Mouse (Mus musculus): ENCODE data around the gene Pnmt. TPM values are rescaled to one million over a fixed set of nuclear protein-coding genes. Genes with fewer than 3 reads are reported as not detected.

Gene Pnmt
- polyA plus RNA-seq, 1 experiment from 2014 or later = 0.37 TPM

GRCm38 (mm10) chr11:98367171-98367862 lies 18.9 kb upstream of the Pnmt start:
- Histone ChIP-seq H3K27me3 (ENCODE audit: control insufficient read depth, insufficient read depth, low read length) (no peaks in the 10 kb centered on the region), H3K27ac (ENCODE audit: low read length) (peak overlapping the region; percentile 82), H3K4me1 (ENCODE audit: control insufficient read depth, insufficient read depth, low read length) (peaks cover 42% of the 10 kb centered on the region), H3K9ac (ENCODE audit: low read length) (peak overlapping the region; percentile 42; the same call in 1 of the 2 replicates), H3K36me3 (ENCODE audit: control insufficient read depth, insufficient read depth) (no peaks in the 10 kb centered on the region), H3K4me2 (ENCODE audit: low read depth, low read length) (peak overlapping the region; percentile 34), H3K4me3 (ENCODE audit: low read length) (no peak overlapping the region), H3K9me3 (replicated peaks; ENCODE audit: control insufficient read depth, low read length) (no peaks in the 10 kb centered on the region)
- 46% methylated on average over 10 of the region's 10 CpGs for WGBS
- ATAC-seq (replicated peaks; ENCODE audit: extremely low read depth, insufficient read depth, low FRiP score) = peak; percentile 18; the same call in 1 of the 2 replicates

- H3K9ac ChIP-seq (ENCODE audit: low read length) = peak overlapping the region; percentile 42; the same call in 1 of the 2 replicates
Measured at GRCm38 (mm10) chr11:98367863-98368186, 18.4 kb upstream of the Pnmt start.

GRCm38 (mm10) chr11:98369337-98369736 lies 16.9 kb upstream of the Pnmt start:
- H3K4me3 ChIP-seq (ENCODE audit: low read length) = no peak overlapping the region
- no peaks in the 10 kb centered on the region for H3K9me3 ChIP-seq (replicated peaks; ENCODE audit: control insufficient read depth, low read length)
- no peak overlapping the region for H3K27ac ChIP-seq (ENCODE audit: low read length)
- 68% methylated on average over 6 of the region's 6 CpGs for WGBS
- no peaks in the 10 kb centered on the region for H3K27me3 ChIP-seq (ENCODE audit: control insufficient read depth, insufficient read depth, low read length)
- no peak for ATAC-seq (replicated peaks; ENCODE audit: extremely low read depth, insufficient read depth, low FRiP score)
- peaks cover 55% of the 10 kb centered on the region for H3K4me1 ChIP-seq (ENCODE audit: control insufficient read depth, insufficient read depth, low read length)
- no peak overlapping the region for H3K9ac ChIP-seq (ENCODE audit: low read length)
- H3K4me2 ChIP-seq (ENCODE audit: low read depth, low read length) = no peak overlapping the region
- H3K36me3 ChIP-seq (ENCODE audit: control insufficient read depth, insufficient read depth) = no peaks in the 10 kb centered on the region

More at GRCm38 (mm10) chr11:98367863-98368186, 18.4 kb upstream of the Pnmt start:
- H3K4me1 ChIP-seq (ENCODE audit: control insufficient read depth, insufficient read depth, low read length) = peaks cover 44% of the 10 kb centered on the region
- no peaks in the 10 kb centered on the region for H3K9me3 ChIP-seq (replicated peaks; ENCODE audit: control insufficient read depth, low read length)
- 40% methylated on average over 7 of the region's 7 CpGs for WGBS
- H3K4me2 ChIP-seq (ENCODE audit: low read depth, low read length) = peak overlapping the region; percentile 34; the same call in 1 of the 2 replicates
- H3K27ac ChIP-seq (ENCODE audit: low read length) = peak overlapping the region; percentile 82
- H3K27me3 ChIP-seq (ENCODE audit: control insufficient read depth, insufficient read depth, low read length) = no peaks in the 10 kb centered on the region
- H3K36me3 ChIP-seq (ENCODE audit: control insufficient read depth, insufficient read depth) = no peaks in the 10 kb centered on the region
- H3K4me3 ChIP-seq (ENCODE audit: low read length) = no peak overlapping the region
- ATAC-seq (replicated peaks; ENCODE audit: extremely low read depth, insufficient read depth, low FRiP score) = peak; percentile 68; the same call in 1 of the 2 replicates

GRCm38 (mm10) chr11:98370588-98370987 lies 15.7 kb upstream of the Pnmt start:
- ATAC-seq (replicated peaks; ENCODE audit: extremely low read depth, insufficient read depth, low FRiP score) = no peak
- peaks cover 67% of the 10 kb centered on the region for H3K4me1 ChIP-seq (ENCODE audit: control insufficient read depth, insufficient read depth, low read length)

GRCm38 (mm10) chr11:98371556-98372240 lies 14.6 kb upstream of the Pnmt start:
- no peak overlapping the region for H3K4me2 ChIP-seq (ENCODE audit: low read depth, low read length)

More at GRCm38 (mm10) chr11:98370588-98370987, 15.7 kb upstream of the Pnmt start:
- WGBS = 86% methylated on average over 2 of the region's 2 CpGs
- no peak overlapping the region for H3K9ac ChIP-seq (ENCODE audit: low read length)
- no peaks in the 10 kb centered on the region for H3K27me3 ChIP-seq (ENCODE audit: control insufficient read depth, insufficient read depth, low read length)
- H3K9me3 ChIP-seq (replicated peaks; ENCODE audit: control insufficient read depth, low read length) = no peaks in the 10 kb centered on the region
- no peak overlapping the region for H3K27ac ChIP-seq (ENCODE audit: low read length)
- no peak overlapping the region for H3K4me3 ChIP-seq (ENCODE audit: low read length)
- H3K36me3 ChIP-seq (ENCODE audit: control insufficient read depth, insufficient read depth) = peaks cover 1% of the 10 kb centered on the region; the same call in 1 of the 2 replicates
- H3K4me2 ChIP-seq (ENCODE audit: low read depth, low read length) = no peak overlapping the region

GRCm38 (mm10) chr11:98372406-98372805 lies 13.8 kb upstream of the Pnmt start:
- no peak for ATAC-seq (replicated peaks; ENCODE audit: extremely low read depth, insufficient read depth, low FRiP score)
- no peak overlapping the region for H3K4me3 ChIP-seq (ENCODE audit: low read length)
- 0 out of 2 replicates have a peak overlapping the region, but pooled peaks have one; percentile 28 for H3K9ac ChIP-seq (ENCODE audit: low read length)
- H3K27ac ChIP-seq (ENCODE audit: low read length) = no peak overlapping the region
- peaks cover 64% of the 10 kb centered on the region for H3K4me1 ChIP-seq (ENCODE audit: control insufficient read depth, insufficient read depth, low read length)
- 8% methylated on average over 2 of the region's 2 CpGs for WGBS
- no peak overlapping the region for H3K4me2 ChIP-seq (ENCODE audit: low read depth, low read length)
- no peaks in the 10 kb centered on the region for H3K27me3 ChIP-seq (ENCODE audit: control insufficient read depth, insufficient read depth, low read length)
- H3K36me3 ChIP-seq (ENCODE audit: control insufficient read depth, insufficient read depth) = peaks cover 10% of the 10 kb centered on the region; the same call in 1 of the 2 replicates
- no peaks in the 10 kb centered on the region for H3K9me3 ChIP-seq (replicated peaks; ENCODE audit: control insufficient read depth, low read length)

More at GRCm38 (mm10) chr11:98371556-98372240, 14.6 kb upstream of the Pnmt start:
- no peak for ATAC-seq (replicated peaks; ENCODE audit: extremely low read depth, insufficient read depth, low FRiP score)
- Histone ChIP-seq H3K27ac (ENCODE audit: low read length) (0 out of 2 replicates have a peak overlapping the region, but pooled peaks have one; percentile 16), H3K27me3 (ENCODE audit: control insufficient read depth, insufficient read depth, low read length) (no peaks in the 10 kb centered on the region), H3K4me3 (ENCODE audit: low read length) (no peak overlapping the region), H3K36me3 (ENCODE audit: control insufficient read depth, insufficient read depth) (peaks cover 8% of the 10 kb centered on the region; the same call in 1 of the 2 replicates), H3K9me3 (replicated peaks; ENCODE audit: control insufficient read depth, low read length) (no peaks in the 10 kb centered on the region), H3K4me1 (ENCODE audit: control insufficient read depth, insufficient read depth, low read length) (peaks cover 63% of the 10 kb centered on the region), H3K9ac (ENCODE audit: low read length) (peak overlapping the region; percentile 24; the same call in 1 of the 2 replicates)
- 55% methylated on average over 10 of the region's 10 CpGs for WGBS

GRCm38 (mm10) chr11:98373244-98373643 lies 13.0 kb upstream of the Pnmt start:
- H3K27me3 ChIP-seq (ENCODE audit: control insufficient read depth, insufficient read depth, low read length) = no peaks in the 10 kb centered on the region
- no peak for ATAC-seq (replicated peaks; ENCODE audit: extremely low read depth, insufficient read depth, low FRiP score)
- H3K4me3 ChIP-seq (ENCODE audit: low read length) = no peak overlapping the region
- H3K27ac ChIP-seq (ENCODE audit: low read length) = no peak overlapping the region
- peaks cover 65% of the 10 kb centered on the region for H3K4me1 ChIP-seq (ENCODE audit: control insufficient read depth, insufficient read depth, low read length)
- H3K4me2 ChIP-seq (ENCODE audit: low read depth, low read length) = no peak overlapping the region
- no peaks in the 10 kb centered on the region for H3K9me3 ChIP-seq (replicated peaks; ENCODE audit: control insufficient read depth, low read length)
- 69% methylated on average over 6 of the region's 6 CpGs for WGBS
- no peak overlapping the region for H3K9ac ChIP-seq (ENCODE audit: low read length)
- peaks cover 12% of the 10 kb centered on the region for H3K36me3 ChIP-seq (ENCODE audit: control insufficient read depth, insufficient read depth)

GRCm38 (mm10) chr11:98374266-98374665 lies 12.0 kb upstream of the Pnmt start:
- Histone ChIP-seq H3K9ac (ENCODE audit: low read length) (peak overlapping the region; percentile 50), H3K4me2 (ENCODE audit: low read depth, low read length) (no peak overlapping the region)
- ATAC-seq (replicated peaks; ENCODE audit: extremely low read depth, insufficient read depth, low FRiP score) = peak; percentile 77

GRCm38 (mm10) chr11:98376756-98377155 lies 9.5 kb upstream of the Pnmt start:
- Histone ChIP-seq H3K4me3 (ENCODE audit: low read length) (no peak overlapping the region), H3K27ac (ENCODE audit: low read length) (no peak overlapping the region; the same call in 1 of the 2 replicates), H3K27me3 (ENCODE audit: control insufficient read depth, insufficient read depth, low read length) (no peaks in the 10 kb centered on the region), H3K4me1 (ENCODE audit: control insufficient read depth, insufficient read depth, low read length) (peaks cover 80% of the 10 kb centered on the region), H3K9me3 (replicated peaks; ENCODE audit: control insufficient read depth, low read length) (no peaks in the 10 kb centered on the region), H3K4me2 (ENCODE audit: low read depth, low read length) (no peak overlapping the region), H3K9ac (ENCODE audit: low read length) (peak overlapping the region; percentile 1; the same call in 1 of the 2 replicates), H3K36me3 (ENCODE audit: control insufficient read depth, insufficient read depth) (peaks cover 22% of the 10 kb centered on the region)
- WGBS = 66% methylated on average over 5 of the region's 5 CpGs
- no peak for ATAC-seq (replicated peaks; ENCODE audit: extremely low read depth, insufficient read depth, low FRiP score)

More at GRCm38 (mm10) chr11:98374266-98374665, 12.0 kb upstream of the Pnmt start:
- H3K9me3 ChIP-seq (replicated peaks; ENCODE audit: control insufficient read depth, low read length) = no peaks in the 10 kb centered on the region
- peaks cover 16% of the 10 kb centered on the region for H3K36me3 ChIP-seq (ENCODE audit: control insufficient read depth, insufficient read depth)
- WGBS = 35% methylated on average over 8 of the region's 8 CpGs
- H3K27me3 ChIP-seq (ENCODE audit: control insufficient read depth, insufficient read depth, low read length) = no peaks in the 10 kb centered on the region
- peaks cover 73% of the 10 kb centered on the region for H3K4me1 ChIP-seq (ENCODE audit: control insufficient read depth, insufficient read depth, low read length)
- no peak overlapping the region for H3K4me3 ChIP-seq (ENCODE audit: low read length)
- peak overlapping the region; percentile 89 for H3K27ac ChIP-seq (ENCODE audit: low read length)
